Mouse (Mus musculus) central nervous system, embryonic 18 days (tissue): ENCODE measurements around the gene Tulp4. TPM values are rescaled to one million over a fixed set of nuclear protein-coding genes. Genes with fewer than 3 reads are reported as not detected.

Experiments used
- polyA plus RNA-seq: library from polyadenylated mRNA; depleted of rRNA; stranded (reverse); fragments of >200 nt; gene quantifications from 2 replicates; pipeline ENCODE4 v1.2.3, GENCODE M21; 2012; rRNA removed

Gene Tulp4
- polyA plus RNA-seq, result 118 and 125 TPM in 2 replicates

DNA sequence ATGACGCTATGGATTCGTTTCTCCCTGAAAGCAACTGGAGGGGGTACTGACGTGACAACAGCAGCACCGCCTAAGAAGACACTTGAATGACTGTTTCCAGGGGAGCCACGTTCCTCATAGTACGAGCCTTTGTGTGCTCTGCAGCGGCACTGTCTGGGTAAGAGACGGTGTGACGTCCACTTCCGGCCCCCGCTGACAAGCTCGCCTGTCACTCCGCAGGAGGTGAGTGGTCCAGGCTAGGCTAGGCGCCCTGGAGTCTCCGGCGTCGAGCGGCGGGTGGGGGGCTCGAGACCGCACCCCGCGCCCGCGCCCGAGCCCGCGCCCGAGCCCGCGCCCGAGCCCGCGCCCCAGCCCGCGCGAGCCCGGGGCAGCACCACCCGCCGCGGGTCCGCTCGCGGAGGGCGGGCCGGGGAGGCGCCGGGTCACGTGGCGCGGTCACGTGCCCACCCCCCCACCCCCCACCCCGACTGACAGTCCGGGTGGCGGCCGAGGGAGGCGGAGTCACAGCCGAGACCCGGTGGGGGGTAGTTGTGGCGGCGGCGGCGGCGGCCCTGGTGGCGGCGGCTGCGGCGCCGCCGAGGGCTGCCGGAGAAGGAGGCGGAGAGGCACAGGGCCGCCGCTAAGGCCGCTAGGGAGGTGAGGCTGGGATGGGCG lies at the start of gene Tulp4:
Tulp4 (plus strand) TSS at position 77 of the 654 bp plus-strand sequence.

DNA sequence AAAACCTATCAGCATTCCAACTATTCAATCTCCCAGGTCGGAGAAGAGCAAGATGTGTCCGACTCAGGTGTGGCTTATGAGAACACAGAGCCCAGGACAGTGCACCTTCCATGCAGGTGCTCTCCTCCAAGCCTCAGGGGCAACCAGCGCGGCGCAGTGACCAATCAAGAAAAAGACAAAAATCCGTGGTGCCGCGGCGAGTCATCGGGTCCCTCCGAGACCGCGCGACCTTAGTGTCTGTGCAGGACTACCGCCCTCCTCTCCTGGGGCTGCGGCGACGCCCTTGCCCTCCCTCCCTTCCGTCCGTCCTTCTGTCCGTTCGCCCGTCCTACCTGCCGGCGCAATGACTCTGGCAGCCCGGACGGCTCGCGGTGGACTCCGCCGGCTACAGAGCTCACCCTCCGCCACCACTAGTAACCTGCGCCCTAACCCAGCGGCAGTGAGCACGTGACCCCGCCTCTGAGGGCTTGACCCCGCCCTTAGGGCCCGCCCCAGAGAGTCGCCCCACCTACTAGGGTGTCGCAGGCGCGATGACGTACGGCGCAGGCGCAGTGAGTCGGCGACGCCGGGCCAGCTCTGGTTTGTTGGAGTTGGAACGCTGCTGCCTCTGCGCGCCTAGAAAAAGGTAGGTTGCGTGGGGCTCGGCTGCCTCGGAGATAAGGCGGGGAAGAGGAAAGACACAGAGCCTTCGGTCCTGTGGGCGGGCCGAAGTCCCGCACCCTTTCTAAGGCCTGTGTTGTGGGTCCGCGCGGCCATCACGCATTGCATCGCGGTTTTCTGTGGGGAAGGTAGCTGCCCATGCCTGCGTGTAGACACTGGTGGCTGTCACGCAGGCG lies 26.7 kb upstream of the Tulp4 start, which contains the start of the genes Serac1 and Gtf2h5:
Serac1 (minus strand) TSS at position 455 of the 836 bp plus-strand sequence.
Gtf2h5 (plus strand) TSS at position 500 of the 836 bp plus-strand sequence.

DNA sequence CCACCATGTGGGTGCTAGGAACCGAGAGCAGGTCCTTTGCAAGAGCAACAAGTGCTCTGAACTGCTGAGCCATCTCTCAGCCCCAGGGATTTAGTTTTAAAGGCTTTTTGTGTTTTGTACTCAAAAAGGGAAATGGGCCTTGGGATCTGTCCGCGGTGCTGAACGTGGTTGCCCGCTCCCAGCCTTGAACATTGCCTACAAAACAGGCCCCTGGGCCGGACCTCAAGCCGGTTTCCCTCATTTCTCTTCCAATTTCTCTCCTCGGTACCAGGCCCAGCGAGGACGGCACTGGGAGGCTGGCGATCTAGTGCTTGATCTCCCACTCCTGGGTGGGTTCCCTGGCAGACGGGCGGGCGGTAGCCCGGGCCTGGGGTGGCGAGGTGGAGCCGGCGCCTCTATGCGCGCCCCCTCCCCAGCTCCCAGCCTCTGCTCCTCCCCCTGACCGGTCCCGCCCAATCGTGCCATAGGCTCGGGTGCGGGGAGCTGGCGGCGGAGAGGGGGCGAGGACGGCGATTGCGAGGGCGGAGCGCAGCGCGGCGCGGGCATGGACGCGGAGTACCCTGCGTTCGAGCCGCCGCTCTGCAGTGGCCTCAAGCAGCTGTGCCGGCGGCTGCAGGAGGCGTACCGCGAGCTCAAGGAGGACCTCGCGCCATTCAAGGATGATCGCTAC lies 150.3 kb downstream of the Tulp4 start, which contains the start of gene Tmem181a:
Tmem181a (plus strand) TSS at position 461 of the 670 bp plus-strand sequence.

Other genes starting within 250 kb of the Tulp4 start
- gene Synj2, start 165.2 kb upstream of the Tulp4 start, polyA plus RNA-seq, result 3.0 TPM in 2 replicates
- 28.4 and 30.0 TPM in 2 replicates for gene Serac1, start 26.7 kb upstream of the Tulp4 start, polyA plus RNA-seq
- gene Gtf2h5, start 26.7 kb upstream of the Tulp4 start, polyA plus RNA-seq, result 132 and 134 TPM in 2 replicates
- 62.6 and 70.7 TPM in 2 replicates for gene Tmem181a, start 150.4 kb downstream of the Tulp4 start, polyA plus RNA-seq
- gene Dynlt1a, start 211.1 kb downstream of the Tulp4 start, polyA plus RNA-seq, result 49.1 and 51.9 TPM in 2 replicates